Mouse (Mus musculus) CH12.LX (cell line): ENCODE data around the gene Speg. TPM values are rescaled to one million over a fixed set of nuclear protein-coding genes. Genes with fewer than 3 reads are reported as not detected.

Experiments
- DNase-seq: peaks from one replicate; pipeline ENCODE4 v3.0.0-alpha.2; 2013; ENCODE audit errors: extremely low read depth
- H3K27ac ChIP-seq: 2 replicates; pipeline ENCODE4 v1.5.1; 2012; ENCODE audit warnings: low read depth, mild to moderate bottlenecking, control low read depth, moderate library complexity; ENCODE audit not compliant: insufficient read depth
- H3K27me3 ChIP-seq: replicated peaks from 2 replicates; pipeline ENCODE3; 2012; ENCODE audit warnings: inconsistent platforms
- H3K36me3 ChIP-seq, 2 experiments: replicated peaks in 1 of 2; 2 replicates each; pipeline versions ENCODE3 to v1.6.1; 2012; ENCODE audit warnings: inconsistent platforms in 1 of 2, low read length in 1 of 2, mild to moderate bottlenecking in 1 of 2, mixed read lengths in 1 of 2, moderate library complexity in 1 of 2; ENCODE audit not compliant: control insufficient read depth in 1 of 2, insufficient read depth in 1 of 2
- H3K4me1 ChIP-seq, 2 experiments: 2 replicates each; pipeline ENCODE4 v1.6.1; 2012; ENCODE audit warnings: inconsistent platforms in 1 of 2, moderate library complexity in 1 of 2; ENCODE audit not compliant: insufficient read depth in 2 of 2, control insufficient read depth in 1 of 2
- H3K4me2 ChIP-seq: 2 replicates; pipeline ENCODE4 v1.6.1; 2012; ENCODE audit warnings: low read depth, mild to moderate bottlenecking, control low read depth; ENCODE audit not compliant: poor library complexity, insufficient read depth, severe bottlenecking
- H3K4me3 ChIP-seq, 3 experiments: fragments of 150-350 bp in 1 of 3; sonication (generic) in 1 of 3; replicated peaks in 1 of 3; 2 replicates each; pipeline versions ENCODE3 to v1.5.1; 2011 to 2012; ENCODE audit warnings: low read depth in 2 of 3, low read length in 2 of 3, mild to moderate bottlenecking in 2 of 3, moderate library complexity in 2 of 3, control low read depth in 1 of 3, improper control_type of control experiment in 1 of 3, inconsistent platforms in 1 of 3, mixed read lengths in 1 of 3; ENCODE audit not compliant: poor library complexity in 1 of 3
- H3K79me2 ChIP-seq: replicated peaks from 2 replicates; pipeline ENCODE4 v1.6.1; 2012; ENCODE audit warnings: mild to moderate bottlenecking, moderate library complexity; ENCODE audit not compliant: control insufficient read depth, poor library complexity, insufficient read depth, severe bottlenecking; ENCODE audit errors: extremely low read depth
- H3K9ac ChIP-seq: 2 replicates; pipeline ENCODE4 v1.6.1; 2012; ENCODE audit warnings: low read depth, mild to moderate bottlenecking, control low read depth, moderate library complexity; ENCODE audit not compliant: insufficient read depth
- H3K9me3 ChIP-seq: replicated peaks from 2 replicates; pipeline ENCODE3; 2012; ENCODE audit warnings: low read length, inconsistent platforms, mixed read lengths
- BHLHE40 ChIP-seq: IDR thresholded peaks from 2 replicates; pipeline ENCODE4 v1.6.1; 2011; ENCODE audit warnings: mild to moderate bottlenecking, low read depth, low read length, improper control_type of control experiment
- CHD1 ChIP-seq: IDR thresholded peaks from 2 replicates; pipeline ENCODE4 v1.6.1; 2012; ENCODE audit warnings: low read depth, low read length, improper control_type of control experiment, inconsistent platforms
- CTCF ChIP-seq, 2 experiments: IDR thresholded peaks in 1 of 2; conservative IDR thresholded peaks in 1 of 2; 2 replicates each; pipeline ENCODE4 v1.5.1; 2011 to 2012; ENCODE audit warnings: low read depth in 2 of 2, low read length in 2 of 2, improper control_type of control experiment in 1 of 2, inconsistent platforms in 1 of 2, mild to moderate bottlenecking in 1 of 2, moderate library complexity in 1 of 2
- ELF1 ChIP-seq: IDR thresholded peaks from 2 replicates; pipeline ENCODE4 v1.6.1; 2014; ENCODE audit warnings: low read depth, mild to moderate bottlenecking, inconsistent platforms, low read length, improper control_type of control experiment
- EP300 ChIP-seq: IDR thresholded peaks from 2 replicates; pipeline ENCODE4 v1.6.1; 2011; ENCODE audit warnings: low read length, improper control_type of control experiment
- ETS1 ChIP-seq: conservative IDR thresholded peaks from 2 replicates; pipeline ENCODE4 v1.6.1; 2012; ENCODE audit warnings: low read depth, mild to moderate bottlenecking, inconsistent platforms, low read length, improper control_type of control experiment, moderate library complexity
- GABPA ChIP-seq: IDR thresholded peaks from 2 replicates; pipeline ENCODE4 v1.6.1; 2012; ENCODE audit warnings: low read depth, low read length, improper control_type of control experiment, inconsistent platforms; ENCODE audit not compliant: insufficient replicate concordance
- HCFC1 ChIP-seq: IDR thresholded peaks from 2 replicates; pipeline ENCODE4 v1.6.1; 2012; ENCODE audit warnings: low read depth, mild to moderate bottlenecking, inconsistent platforms, low read length, improper control_type of control experiment
- IRF4 ChIP-seq: IDR thresholded peaks from 2 replicates; pipeline ENCODE4 v1.6.1; 2014; ENCODE audit warnings: low read depth, mild to moderate bottlenecking, inconsistent platforms, low read length, improper control_type of control experiment
- JUN ChIP-seq: IDR thresholded peaks from 2 replicates; pipeline ENCODE4 v1.6.1; 2011; ENCODE audit warnings: low read depth, mild to moderate bottlenecking, low read length, improper control_type of control experiment, moderate library complexity; ENCODE audit not compliant: insufficient read depth
- JUND ChIP-seq: conservative IDR thresholded peaks from 2 replicates; pipeline ENCODE4 v1.6.1; 2011; ENCODE audit warnings: low read depth, low read length, improper control_type of control experiment
- KAT2A ChIP-seq: IDR thresholded peaks from 2 replicates; pipeline ENCODE4 v1.6.1; 2012; ENCODE audit warnings: low read length, improper control_type of control experiment, inconsistent platforms; ENCODE audit not compliant: insufficient replicate concordance
- MAX ChIP-seq: IDR thresholded peaks from 2 replicates; pipeline ENCODE4 v1.6.1; 2011; ENCODE audit warnings: low read length, improper control_type of control experiment
- MAZ ChIP-seq: IDR thresholded peaks from 2 replicates; pipeline ENCODE4 v1.6.1; 2012; ENCODE audit warnings: low read depth, mild to moderate bottlenecking, inconsistent platforms, low read length, improper control_type of control experiment, moderate library complexity
- MEF2A ChIP-seq: IDR thresholded peaks from 2 replicates; pipeline ENCODE4 v1.6.1; 2014; ENCODE audit warnings: low read depth, mild to moderate bottlenecking, inconsistent platforms, low read length, improper control_type of control experiment, borderline replicate concordance
- MXI1 ChIP-seq: IDR thresholded peaks from 2 replicates; pipeline ENCODE4 v1.6.1; 2011; ENCODE audit warnings: mild to moderate bottlenecking, low read depth, low read length, improper control_type of control experiment
- NELFE ChIP-seq: IDR thresholded peaks from 2 replicates; pipeline ENCODE4 v1.6.1; 2011; ENCODE audit warnings: low read depth, low read length, improper control_type of control experiment
- NRF1 ChIP-seq: IDR thresholded peaks from 2 replicates; pipeline ENCODE4 v1.6.1; 2014; ENCODE audit warnings: low read depth, mild to moderate bottlenecking, inconsistent platforms, low read length, improper control_type of control experiment, moderate library complexity
- PAX5 ChIP-seq: IDR thresholded peaks from 2 replicates; pipeline ENCODE4 v1.6.1; 2012; ENCODE audit warnings: low read length, inconsistent platforms, mixed read lengths
- POLR2A ChIP-seq: IDR thresholded peaks from 2 replicates; pipeline ENCODE4 v1.6.1; 2011; ENCODE audit warnings: low read depth, mild to moderate bottlenecking, improper control_type of control experiment, low read length
- POLR2AphosphoS2 ChIP-seq: IDR thresholded peaks from 2 replicates; pipeline ENCODE4 v1.6.1; 2011; ENCODE audit warnings: low read depth, low read length, improper control_type of control experiment
- RAD21 ChIP-seq: IDR thresholded peaks from 2 replicates; pipeline ENCODE4 v1.6.1; 2011; ENCODE audit warnings: low read depth, mild to moderate bottlenecking, low read length, improper control_type of control experiment, moderate library complexity
- RCOR1 ChIP-seq: conservative IDR thresholded peaks from 2 replicates; pipeline ENCODE4 v1.6.1; 2012; ENCODE audit warnings: low read depth, mild to moderate bottlenecking, inconsistent platforms, low read length, improper control_type of control experiment
- SIN3A ChIP-seq: IDR thresholded peaks from 2 replicates; pipeline ENCODE4 v1.6.1; 2012; ENCODE audit warnings: low read length, improper control_type of control experiment, inconsistent platforms
- TBP ChIP-seq: conservative IDR thresholded peaks from 2 replicates; pipeline ENCODE4 v1.6.1; 2011; ENCODE audit warnings: low read depth, low read length, improper control_type of control experiment
- TCF12 ChIP-seq: IDR thresholded peaks from 2 replicates; pipeline ENCODE4 v1.6.1; 2014; ENCODE audit warnings: low read depth, mild to moderate bottlenecking, inconsistent platforms, low read length, improper control_type of control experiment
- USF1 ChIP-seq: IDR thresholded peaks from 2 replicates; pipeline ENCODE4 v1.6.1; 2014; ENCODE audit warnings: low read depth, mild to moderate bottlenecking, inconsistent platforms, low read length, improper control_type of control experiment
- USF2 ChIP-seq: conservative IDR thresholded peaks from 2 replicates; pipeline ENCODE4 v1.6.1; 2011; ENCODE audit warnings: low read depth, low read length, improper control_type of control experiment
- ZC3H11A ChIP-seq: IDR thresholded peaks from 2 replicates; pipeline ENCODE4 v1.6.1; 2012; ENCODE audit warnings: low read depth, mild to moderate bottlenecking, inconsistent platforms, low read length, improper control_type of control experiment
- ZKSCAN1 ChIP-seq: IDR thresholded peaks from 2 replicates; pipeline ENCODE4 v1.6.1; 2012; ENCODE audit warnings: low read depth, inconsistent platforms, low read length, improper control_type of control experiment, borderline replicate concordance
- ZMIZ1 ChIP-seq: IDR thresholded peaks from 2 replicates; pipeline ENCODE4 v1.6.1; 2012; ENCODE audit warnings: low read depth, mild to moderate bottlenecking, inconsistent platforms, low read length, improper control_type of control experiment
- ZNF384 ChIP-seq: IDR thresholded peaks from 2 replicates; pipeline ENCODE4 v1.6.1; 2012; ENCODE audit warnings: low read depth, low read length, improper control_type of control experiment, inconsistent platforms
- dilution Hi-C: fragments of 300-500 bp; cut with MboI; formaldehyde crosslinking; loops from 2 replicates; pipeline ENCODE4 v1.14.3; 2020; ENCODE audit warnings: low sequenced_read_pairs; ENCODE audit not compliant: extremely low pct_unique_long_range_greater_than_20kb, extremely low pct_ligation_motif_present
- in situ Hi-C: fragments of 300-500 bp; cut with MboI; formaldehyde crosslinking; loops from 3 replicates; pipeline ENCODE4 v1.14.3; 2019; ENCODE audit warnings: low sequenced_read_pairs, low pct_ligation_motif_present, low pct_unique_long_range_greater_than_20kb, mixed read lengths
- polyA plus RNA-seq: library from polyadenylated mRNA; unstranded; fragments of >175 nt; gene quantifications from 2 replicates; pipeline ENCODE4 v1.2.1, GENCODE M21; 2012; ENCODE audit warnings: low read depth; ENCODE audit not compliant: insufficient read length
- total RNA-seq, 2 experiments: library from RNA; depleted of rRNA; stranded (reverse); fragments of 300-350 nt in 1 of 2; fragments of >200 nt in 1 of 2; gene quantifications; 2 replicates each; pipeline ENCODE4 v1.2.3; 2012 to 2014

The Speg gene
- total and polyA plus RNA-seq, 3 experiments, result 13.1 to 30.7 (median 18.8) TPM

- H3K27ac ChIP-seq, result no peak overlapping the region
- no peaks in the 10 kb centered on the region for H3K79me2 ChIP-seq
- dilution Hi-C loops (no loop called here), in situ Hi-C loops (no loop called here)
- no peaks in the 10 kb centered on the region for H3K27me3 ChIP-seq
- H3K4me3 ChIP-seq, result peak overlapping the region in 2 of 3 experiments; percentile 4 to 44
- DNase-seq, result peak; percentile 83
- no peak overlapping the region for H3K9ac ChIP-seq
- H3K9me3 ChIP-seq, result peaks cover 3% of the 10 kb centered on the region
- peaks cover 0 to 16% of the 10 kb centered on the region in 2 experiments for H3K36me3 ChIP-seq
- H3K4me1 ChIP-seq, result peaks cover 4 to 14% of the 10 kb centered on the region in 2 experiments; a peak in 3 of 4 replicates
- peak overlapping the region; percentile 19 for H3K4me2 ChIP-seq
- TF ChIP-seq NELFE, result peak; percentile 45; the same call in 1 of the 2 replicates
- TF ChIP-seq MAZ, result peak; percentile 34; the same call in 1 of the 2 replicates
- no peak for TF ChIP-seq CTCF (conservative IDR thresholded peaks at IDR 0.05 in 1 of 2, IDR thresholded peaks at IDR 0.05 in 1 of 2; ENCODE audit: low read depth in 2 of 2, low read length in 2 of 2)
- TF ChIP-seq ZC3H11A, result no peak
- TF ChIP-seq ETS1, result no peak
- TF ChIP-seq MEF2A, result no peak
- TF ChIP-seq NRF1, result no peak
- TF ChIP-seq CHD1, result no peak
- TF ChIP-seq EP300, result no peak
- no peak for TF ChIP-seq BHLHE40
- no peak for TF ChIP-seq GABPA
- no peak for TF ChIP-seq USF2
- no peak for TF ChIP-seq RAD21
- no peak for TF ChIP-seq ZMIZ1
- TF ChIP-seq JUND, result no peak
- TF ChIP-seq PAX5, result no peak
- peak; percentile 41; the same call in 1 of the 2 replicates for TF ChIP-seq POLR2A
- TF ChIP-seq RCOR1, result no peak
- TF ChIP-seq ELF1, result peak; percentile 87
- no peak for TF ChIP-seq USF1
- peak; percentile 44 for TF ChIP-seq HCFC1
- peak; percentile 38; the same call in 1 of the 2 replicates for TF ChIP-seq TCF12
- no peak for TF ChIP-seq SIN3A
- peak; percentile 47; the same call in 1 of the 2 replicates for TF ChIP-seq TBP
- no peak for TF ChIP-seq JUN
- TF ChIP-seq ZKSCAN1, result no peak
- TF ChIP-seq POLR2AphosphoS2, result no peak
- TF ChIP-seq KAT2A, result no peak
- TF ChIP-seq MAX, result no peak
- no peak for TF ChIP-seq MXI1
- no peak for TF ChIP-seq IRF4
- peak; percentile 98 for TF ChIP-seq ZNF384
Observed at GRCm38 (mm10) chr1:75361750-75362149, 13.3 kb upstream of the Speg start.
